Mouse (Mus musculus) effector memory CD4-positive, alpha-beta T cell, adult 5 months (primary cell): Measurements from ENCODE around the gene 4930503B20Rik. TPM values are rescaled to one million over a fixed set of nuclear protein-coding genes. Genes with fewer than 3 reads are reported as not detected.

Source experiments
- polyA plus RNA-seq: library from polyadenylated mRNA; unstranded; fragments of 100-300 nt; shearing (Covaris generic); gene quantifications from one replicate; pipeline ENCODE4 v1.2.1, GENCODE M21; 2017

4930503B20Rik gene
- not detected for polyA plus RNA-seq

GRCm38 (mm10) chr3:146651217-146651616 is at the start of gene 4930503B20Rik:
TSS of gene 4930503B20Rik (minus strand) at chr3:146651317.

GRCm38 (mm10) chr3:146684811-146685675 is 33.9 kb upstream of the 4930503B20Rik start, which contains the start of gene Samd13:
TSS of gene Samd13 (minus strand) at chr3:146685592.

GRCm38 (mm10) chr3:146615496-146615895 is 35.6 kb downstream of the 4930503B20Rik start, which contains the start of gene Dnase2b:
TSS of gene Dnase2b (minus strand) at chr3:146615596.

Other genes with a start within 250 kb of the 4930503B20Rik start
- 6.9 TPM for gene Ssx2ip, start 246.7 kb downstream of the 4930503B20Rik start, polyA plus RNA-seq
- gene Ctbs, start 201.5 kb downstream of the 4930503B20Rik start, polyA plus RNA-seq: 3.1 TPM
- 5.1 TPM for gene Spata1, start 151.6 kb downstream of the 4930503B20Rik start, polyA plus RNA-seq
- gene Gng5, start 151.5 kb downstream of the 4930503B20Rik start, polyA plus RNA-seq: 405 TPM
- 87.1 TPM for gene Rpf1, start 129.9 kb downstream of the 4930503B20Rik start, polyA plus RNA-seq
- not detected for gene Uox, start 80.9 kb downstream of the 4930503B20Rik start, polyA plus RNA-seq
- not detected for gene Dnase2b, start 35.7 kb downstream of the 4930503B20Rik start, polyA plus RNA-seq
- gene Samd13, start 34.3 kb upstream of the 4930503B20Rik start, polyA plus RNA-seq: not detected
- gene Prkacb, start 161.7 kb upstream of the 4930503B20Rik start, polyA plus RNA-seq: 138 TPM
- not detected for gene Ttll7, start 201.1 kb upstream of the 4930503B20Rik start, polyA plus RNA-seq